Mouse (Mus musculus) forebrain, embryonic 14.5 days (tissue): ENCODE data around the gene Marveld2. TPM values are rescaled to one million over a fixed set of nuclear protein-coding genes. Genes with fewer than 3 reads are reported as not detected.

ENCODE experiments used
- ATAC-seq: fragments of 200-750 bp; cut with Nextera tagmentation; 2 replicates; pipeline ENCODE4 v1.8.0; 2017; ENCODE audit warnings: mild to moderate bottlenecking, moderate library complexity
- DNase-seq: peaks from one replicate; pipeline ENCODE4 v3.0.0-alpha.2; 2015; ENCODE audit warnings: low spot score
- H3K27ac ChIP-seq: fragments of 300-500 bp; sonication (generic); 2 replicates; pipeline ENCODE4 v1.5.1; 2014; ENCODE audit warnings: low read depth, mild to moderate bottlenecking, control low read depth, low read length, moderate library complexity
- H3K27me3 ChIP-seq: fragments of 300-500 bp; sonication (generic); replicated peaks from 2 replicates; pipeline ENCODE4 v1.6.1; 2014; ENCODE audit warnings: low read length, control low read depth, mixed read lengths; ENCODE audit not compliant: control insufficient read depth, insufficient read depth
- H3K36me3 ChIP-seq: fragments of 300-500 bp; sonication (generic); 2 replicates; pipeline ENCODE4 v1.6.1; 2014; ENCODE audit warnings: low read length, control low read depth; ENCODE audit not compliant: control insufficient read depth, insufficient read depth
- H3K4me1 ChIP-seq: fragments of 300-500 bp; sonication (generic); 2 replicates; pipeline ENCODE4 v1.6.1; 2014; ENCODE audit warnings: antibody characterized with exemption, low read length, control low read depth; ENCODE audit not compliant: control insufficient read depth, insufficient read depth
- H3K4me2 ChIP-seq: fragments of 300-500 bp; sonication (generic); 2 replicates; pipeline ENCODE4 v1.6.1; 2014; ENCODE audit warnings: mild to moderate bottlenecking, control low read depth, low read length
- H3K4me3 ChIP-seq: fragments of 300-500 bp; sonication (generic); 2 replicates; pipeline ENCODE4 v1.5.1; 2014; ENCODE audit warnings: low read depth, low read length, control low read depth
- H3K9ac ChIP-seq: fragments of 300-500 bp; sonication (generic); 2 replicates; pipeline ENCODE4 v1.6.1; 2014; ENCODE audit warnings: mild to moderate bottlenecking, low read length, control low read depth, moderate library complexity
- H3K9me3 ChIP-seq: fragments of 300-500 bp; sonication (generic); replicated peaks from 2 replicates; pipeline ENCODE4 v1.6.1; 2016; ENCODE audit warnings: low read length, control low read depth, mixed read lengths; ENCODE audit not compliant: control insufficient read depth
- WGBS: fragments of 180-500 bp; shearing (Covaris S2); extraction: QIAGEN DNeasy Blood & Tissue Kit; methylation state at CpG from one replicate; pipeline ENCODE4 v1.1.7; 2014; 5-methylcytosine and 5-hydroxymethylcytosine counted together
- polyA plus RNA-seq: library from polyadenylated mRNA; unstranded; fragments of >200 nt; fragmentation: Nextera tagmentation; extraction: Ambion mirVana; gene quantifications from 2 replicates; pipeline ENCODE4 v1.2.1, GENCODE M21; 2014

Marveld2 gene
- polyA plus RNA-seq, 1 experiment from 2014 or later = 1.8 TPM

DNA sequence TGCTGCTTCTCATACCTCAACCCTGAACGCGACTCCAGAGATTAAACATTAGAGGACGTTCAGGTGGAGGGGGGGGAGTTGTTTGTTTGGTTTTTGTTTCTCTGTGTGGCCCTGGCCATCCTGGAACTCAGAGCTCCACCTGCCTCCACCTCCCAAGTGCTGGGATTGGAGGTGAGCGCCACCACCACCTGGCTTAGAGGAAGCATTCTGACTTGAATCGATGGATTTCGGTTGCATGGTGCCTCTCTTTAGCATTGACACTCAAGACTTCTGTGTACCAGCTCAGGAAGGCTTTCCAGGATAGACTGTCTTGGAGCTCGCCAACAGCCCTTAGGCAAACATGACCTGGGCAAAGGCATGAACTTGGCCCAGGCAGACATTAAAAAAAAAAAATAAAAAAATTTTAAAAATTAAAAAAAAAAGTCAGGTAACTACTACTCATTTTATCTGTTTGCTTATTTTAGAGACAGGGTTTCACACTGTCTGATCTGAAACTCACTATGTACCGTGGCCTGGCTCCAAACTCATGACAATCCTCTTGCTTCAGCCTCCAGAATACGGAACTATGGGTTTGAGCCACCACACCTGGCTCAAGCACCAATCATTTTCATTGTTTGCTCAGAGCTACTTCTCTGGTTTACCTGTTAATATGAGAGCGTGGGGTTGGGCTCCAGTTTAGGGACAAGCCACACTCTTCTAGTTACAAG, 13.6 kb downstream of the Marveld2 start:
- Histone ChIP-seq H3K4me3 (no peak overlapping the region), H3K4me2 (no peak overlapping the region), H3K9ac (no peak overlapping the region), H3K4me1 (no peaks in the 10 kb centered on the region), H3K27ac (no peak overlapping the region), H3K36me3 (no peaks in the 10 kb centered on the region), H3K9me3 (no peaks in the 10 kb centered on the region), H3K27me3 (no peaks in the 10 kb centered on the region)
- 87% methylated on average over 10 of the region's 10 CpGs for WGBS
- ATAC-seq (no peak), DNase-seq (no peak)

DNA sequence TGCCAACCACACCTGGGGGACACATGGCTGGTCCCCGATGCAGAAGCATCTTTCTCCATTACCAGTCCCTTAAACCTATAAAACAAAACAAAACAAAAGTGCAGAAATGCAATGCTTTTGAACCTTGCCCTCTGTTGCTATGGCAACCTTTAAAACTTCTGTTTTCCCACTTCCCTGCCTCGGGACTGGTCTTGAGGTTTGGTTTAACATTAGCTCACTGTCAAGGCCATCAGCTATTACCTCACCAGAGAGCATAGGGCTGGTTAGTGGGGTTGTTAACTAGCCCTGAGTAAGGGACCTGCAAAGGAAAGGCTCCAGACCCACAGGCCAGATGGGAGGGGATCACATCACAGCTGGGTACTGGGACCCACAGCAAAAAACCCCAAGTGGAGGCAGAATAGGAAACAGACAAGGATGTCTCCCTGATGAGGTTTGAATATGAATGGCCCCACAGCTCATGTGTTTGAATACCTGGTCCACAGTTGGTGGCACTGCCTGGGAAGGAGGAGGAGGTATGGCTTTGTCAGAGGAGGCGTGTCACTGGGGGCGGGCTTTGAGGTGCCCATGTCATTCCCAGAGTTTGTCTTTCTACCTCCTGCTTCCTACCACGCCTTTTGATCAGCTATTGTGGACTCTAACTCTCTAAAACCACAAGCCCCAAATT, 14.4 kb downstream of the Marveld2 start:
- H3K4me2 ChIP-seq = no peak overlapping the region
- ATAC-seq (no peak), DNase-seq (no peak)
- no peaks in the 10 kb centered on the region for H3K4me1 ChIP-seq
- H3K9me3 ChIP-seq = no peaks in the 10 kb centered on the region
- no peak overlapping the region for H3K4me3 ChIP-seq
- H3K9ac ChIP-seq = no peak overlapping the region
- H3K27ac ChIP-seq = no peak overlapping the region
- H3K36me3 ChIP-seq = no peaks in the 10 kb centered on the region
- 65% methylated on average over 5 of the region's 5 CpGs for WGBS
- H3K27me3 ChIP-seq = no peaks in the 10 kb centered on the region

DNA sequence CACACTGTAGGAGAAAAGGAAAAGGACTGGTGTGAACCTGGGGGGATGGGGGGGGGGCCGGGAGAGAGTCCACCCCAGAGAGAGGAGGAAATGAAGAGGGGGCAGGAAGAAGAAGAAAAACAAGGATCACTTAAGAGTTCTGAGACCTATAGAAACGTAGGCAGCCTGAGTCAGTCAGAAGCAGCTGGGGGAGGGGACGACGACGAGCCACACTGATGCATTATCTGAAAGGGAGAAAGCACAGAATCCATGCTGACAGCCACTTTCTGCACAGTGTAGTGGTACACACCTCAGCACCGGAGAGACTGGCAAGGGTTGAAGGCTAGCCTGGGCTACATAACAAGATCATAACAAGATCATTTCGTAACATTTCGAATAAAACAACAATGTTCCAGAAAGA, 15.7 kb downstream of the Marveld2 start:
- peak overlapping the region; percentile 8; the same call in 1 of the 2 replicates for H3K9ac ChIP-seq
- no peaks in the 10 kb centered on the region for H3K27me3 ChIP-seq
- 78% methylated on average over 8 of the region's 8 CpGs for WGBS
- no peaks in the 10 kb centered on the region for H3K36me3 ChIP-seq
- H3K9me3 ChIP-seq = no peaks in the 10 kb centered on the region
- H3K4me2 ChIP-seq = no peak overlapping the region
- H3K27ac ChIP-seq = no peak overlapping the region
- H3K4me1 ChIP-seq = no peaks in the 10 kb centered on the region
- DNase-seq = no peak
- no peak overlapping the region for H3K4me3 ChIP-seq
- no peak for ATAC-seq

DNA sequence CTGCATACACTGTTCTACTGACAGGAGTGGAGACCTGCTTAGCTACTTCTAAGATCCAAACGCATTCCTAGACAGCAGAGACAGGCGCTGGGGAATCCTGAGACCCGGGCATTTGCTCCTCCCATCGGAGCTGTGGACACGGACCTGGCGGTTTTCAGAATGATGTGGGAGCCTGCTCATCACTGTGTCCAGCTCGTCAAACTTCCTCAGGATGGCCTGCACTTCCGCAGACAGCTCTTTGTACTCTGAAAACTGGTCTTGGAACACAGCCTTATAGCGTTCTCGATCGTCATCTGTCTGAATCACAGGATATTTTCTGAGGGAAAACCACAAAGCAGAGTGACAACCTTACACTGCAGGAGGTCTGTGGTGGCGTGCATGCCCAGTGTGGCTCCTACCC, 16.5 kb downstream of the Marveld2 start:
- H3K4me2 ChIP-seq = no peak overlapping the region
- no peaks in the 10 kb centered on the region for H3K36me3 ChIP-seq
- no peak for ATAC-seq
- H3K9me3 ChIP-seq = no peaks in the 10 kb centered on the region
- H3K27me3 ChIP-seq = no peaks in the 10 kb centered on the region
- H3K4me3 ChIP-seq = no peak overlapping the region
- no peak overlapping the region for H3K27ac ChIP-seq
- WGBS = 84% methylated on average over 12 of the region's 12 CpGs
- no peaks in the 10 kb centered on the region for H3K4me1 ChIP-seq
- no peak for DNase-seq
- H3K9ac ChIP-seq = no peak overlapping the region

DNA sequence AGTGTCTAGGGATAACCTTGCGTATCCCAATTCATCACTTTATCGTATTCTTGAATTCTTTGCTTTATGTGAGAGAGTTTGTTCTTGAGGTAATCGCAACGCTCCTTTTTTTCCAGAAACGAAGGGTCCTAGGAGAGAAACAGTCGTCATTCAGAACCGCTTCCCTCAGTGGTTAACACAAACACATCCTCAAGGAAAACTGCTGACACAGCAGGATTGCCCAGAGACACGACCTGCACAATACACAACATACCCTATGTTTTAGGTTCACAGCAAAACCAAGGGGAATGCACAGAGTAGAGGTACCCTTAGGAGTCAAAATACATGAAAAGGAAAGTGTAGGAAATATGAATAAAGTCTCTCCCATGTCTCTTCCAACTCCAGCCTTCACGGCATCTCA, 19.5 kb downstream of the Marveld2 start:
- Histone ChIP-seq H3K9ac (no peak overlapping the region), H3K4me3 (no peak overlapping the region), H3K4me1 (no peaks in the 10 kb centered on the region), H3K36me3 (no peaks in the 10 kb centered on the region), H3K27ac (no peak overlapping the region), H3K27me3 (no peaks in the 10 kb centered on the region), H3K9me3 (no peaks in the 10 kb centered on the region), H3K4me2 (no peak overlapping the region)
- DNase-seq (no peak), ATAC-seq (no peak)
- WGBS = 88% methylated on average over 9 of the region's 9 CpGs

DNA sequence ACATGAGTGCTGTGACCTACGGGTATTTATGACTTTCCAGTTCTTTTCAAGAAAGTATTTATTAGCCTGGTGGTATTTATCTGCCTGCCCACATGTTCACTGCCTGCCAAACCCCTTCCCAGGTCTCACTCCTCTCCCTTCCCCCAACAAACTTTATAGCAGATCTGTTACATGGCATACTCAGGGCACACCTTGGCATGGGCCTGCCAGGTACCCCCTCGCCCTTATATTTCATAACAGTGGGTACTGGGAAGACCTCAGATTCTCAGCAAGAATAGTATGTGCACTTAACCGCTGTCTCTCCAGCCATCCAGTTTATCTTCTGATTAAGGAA, 21.3 kb downstream of the Marveld2 start:
- no peaks in the 10 kb centered on the region for H3K4me1 ChIP-seq
- no peaks in the 10 kb centered on the region for H3K36me3 ChIP-seq
- H3K4me2 ChIP-seq = no peak overlapping the region
- no peaks in the 10 kb centered on the region for H3K27me3 ChIP-seq
- H3K4me3 ChIP-seq = no peak overlapping the region
- WGBS = 84% methylated on average over 3 of the region's 3 CpGs
- H3K9me3 ChIP-seq = no peaks in the 10 kb centered on the region
- DNase-seq (no peak), ATAC-seq (no peak)
- no peak overlapping the region for H3K9ac ChIP-seq
- no peak overlapping the region for H3K27ac ChIP-seq

DNA sequence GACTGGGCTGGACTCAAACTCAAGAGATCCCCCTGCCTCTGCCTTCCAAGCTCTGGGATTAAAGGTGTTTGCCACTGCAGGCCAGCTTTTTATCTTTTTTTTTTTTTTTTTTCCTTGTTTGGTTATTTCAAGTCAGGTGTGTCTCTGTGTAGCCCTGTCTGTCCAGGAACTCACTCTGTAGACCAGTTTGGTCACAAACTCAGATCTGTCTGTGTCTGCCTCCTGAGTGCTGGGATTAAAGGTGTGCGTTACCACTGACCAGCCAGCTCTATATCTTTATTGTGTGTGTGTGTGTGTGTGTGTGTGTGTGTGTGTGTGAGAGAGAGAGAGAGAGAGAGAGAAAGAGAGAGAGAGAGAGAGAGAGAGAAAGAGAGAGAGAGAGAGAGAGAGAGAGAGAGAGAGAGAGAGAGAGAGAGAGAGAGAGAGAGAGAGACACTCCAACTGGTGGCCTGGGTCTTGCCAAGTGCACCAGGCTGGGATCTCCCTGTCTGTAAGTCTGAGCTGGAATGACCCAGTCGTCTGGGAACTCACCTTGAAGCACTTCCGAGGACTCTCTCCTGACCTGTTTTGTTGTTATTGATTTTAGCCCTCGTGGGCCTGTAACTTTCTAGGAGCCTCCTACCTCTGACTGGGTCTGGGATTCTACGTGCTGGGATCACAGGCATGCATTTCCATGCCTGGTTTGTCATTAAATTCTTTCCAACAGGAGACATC, 21.8 kb downstream of the Marveld2 start:
- WGBS = 77% methylated on average over 5 of the region's 5 CpGs

DNA sequence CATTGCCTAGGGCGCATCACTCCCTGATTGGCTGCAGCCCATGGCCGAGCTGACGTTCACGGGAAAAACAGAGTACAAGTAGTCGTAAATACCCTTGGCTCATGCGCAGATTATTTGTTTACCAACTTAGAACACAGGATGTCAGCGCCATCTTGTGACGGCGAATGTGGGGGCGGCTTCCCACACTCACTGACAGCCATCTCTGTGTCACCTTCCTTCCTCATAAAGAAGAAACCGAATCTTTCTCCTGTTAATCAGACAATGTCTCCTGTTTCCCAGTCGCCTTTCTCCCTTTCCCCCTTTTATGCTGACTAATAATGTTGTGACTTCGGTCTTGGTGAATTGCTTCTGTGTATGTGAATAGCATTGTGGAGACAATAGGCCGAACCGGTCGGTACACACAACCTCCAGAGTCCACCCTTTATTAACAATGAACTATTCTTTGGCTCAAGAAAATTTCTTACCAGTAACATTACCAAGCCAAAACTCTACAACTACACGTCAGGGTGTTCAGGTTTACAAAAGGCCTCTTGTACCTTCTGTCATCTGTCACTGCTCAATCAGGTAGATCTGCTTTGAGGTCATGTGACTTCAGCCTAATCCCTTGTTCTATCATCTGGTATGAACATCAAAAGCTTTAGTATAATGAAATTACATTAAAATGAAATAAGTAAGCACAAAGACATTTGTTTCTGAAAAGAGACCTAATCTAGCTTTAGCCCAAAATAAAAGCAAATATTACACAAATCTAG, 22.6 kb downstream of the Marveld2 start:
- Histone ChIP-seq H3K4me1 (no peaks in the 10 kb centered on the region), H3K4me3 (no peak overlapping the region), H3K4me2 (peak overlapping the region; percentile 12; the same call in 1 of the 2 replicates), H3K9ac (0 out of 2 replicates have a peak overlapping the region, but pooled peaks have one; percentile 25), H3K9me3 (no peaks in the 10 kb centered on the region), H3K36me3 (no peaks in the 10 kb centered on the region), H3K27me3 (no peaks in the 10 kb centered on the region), H3K27ac (peak overlapping the region; percentile 58; the same call in 1 of the 2 replicates)
- ATAC-seq (peak; percentile 78), DNase-seq (peak; percentile 49)
- 73% methylated on average over 11 of the region's 17 CpGs for WGBS

More for the DNA sequence above, 21.8 kb downstream of the Marveld2 start:
- H3K9ac ChIP-seq = no peak overlapping the region
- H3K27ac ChIP-seq = no peak overlapping the region
- no peaks in the 10 kb centered on the region for H3K27me3 ChIP-seq
- no peak overlapping the region for H3K4me2 ChIP-seq
- no peaks in the 10 kb centered on the region for H3K4me1 ChIP-seq
- H3K9me3 ChIP-seq = no peaks in the 10 kb centered on the region
- no peak for ATAC-seq
- no peak overlapping the region for H3K4me3 ChIP-seq
- DNase-seq = no peak
- no peaks in the 10 kb centered on the region for H3K36me3 ChIP-seq
